Mouse (Mus musculus): ENCODE measurements around the gene Klf9.

GRCm38 (mm10) chr19:23121875-23122274 lies 19.2 kb upstream of the Klf9 start:
- TF ChIP-seq CTCF (IDR thresholded peaks at IDR 0.05; ENCODE audit: insufficient read depth, low read length) (no peak), POLR2A (IDR thresholded peaks at IDR 0.05; ENCODE audit: borderline replicate concordance, extremely low read depth, low read depth, low read length) (no peak)

Data from lung, adult 2 months (tissue).